Mouse (Mus musculus) lung, postnatal 36 days (tissue): ENCODE data around the gene Rhbdf2.

Source experiments
- DNase-seq: peaks from one replicate; pipeline ENCODE4 v3.0.0; 2022; ENCODE audit warnings: mixed read lengths

The Rhbdf2 gene

DNA sequence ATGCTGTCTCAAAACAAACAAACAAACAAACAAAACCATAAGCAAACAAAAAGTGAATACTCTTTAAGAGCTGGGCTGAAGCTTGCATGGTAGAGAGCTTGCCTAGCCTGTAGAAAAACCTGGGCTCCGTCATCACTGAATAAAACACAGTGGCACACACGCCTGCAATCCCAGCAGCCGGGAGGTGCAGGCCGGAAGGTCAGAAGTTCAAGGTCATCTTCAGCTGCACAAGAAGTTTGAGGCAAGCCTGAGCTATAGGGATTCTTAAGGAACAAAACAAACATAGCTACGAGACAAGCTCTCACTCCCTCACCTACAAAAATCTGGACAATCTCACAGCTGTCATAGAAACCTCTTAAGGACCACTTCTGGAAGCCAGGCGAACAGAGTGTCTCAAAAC, 41.1 kb downstream of the Rhbdf2 start:
- DNase-seq = no peak

DNA sequence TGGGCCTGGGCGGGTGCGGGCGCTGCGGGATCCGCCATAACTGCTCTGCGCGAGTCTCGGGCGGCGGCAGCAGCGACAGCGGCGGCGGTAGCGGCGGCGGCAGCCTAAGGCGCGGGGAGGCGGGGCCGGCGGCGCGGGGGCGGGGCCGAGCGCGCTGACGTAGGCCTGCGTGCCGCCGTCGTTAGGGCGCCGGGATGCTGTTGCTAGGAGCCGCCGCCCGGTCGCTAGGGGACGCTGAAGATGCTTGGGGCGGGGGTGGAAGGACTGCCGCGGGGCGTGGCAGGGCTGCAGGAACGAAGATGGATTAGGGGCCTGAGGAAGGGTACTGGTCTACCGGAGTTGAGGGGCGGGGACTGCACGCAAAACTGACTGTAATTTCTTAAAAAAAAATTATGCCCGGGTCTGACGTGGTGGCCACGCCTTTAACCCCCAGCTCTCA, 45.4 kb downstream of the Rhbdf2 start, which contains the start of gene Ube2o:
Gene Ube2o (minus strand): TSS at position 72 of the 439 bp plus-strand sequence.
- DNase-seq = peak; percentile 89

DNA sequence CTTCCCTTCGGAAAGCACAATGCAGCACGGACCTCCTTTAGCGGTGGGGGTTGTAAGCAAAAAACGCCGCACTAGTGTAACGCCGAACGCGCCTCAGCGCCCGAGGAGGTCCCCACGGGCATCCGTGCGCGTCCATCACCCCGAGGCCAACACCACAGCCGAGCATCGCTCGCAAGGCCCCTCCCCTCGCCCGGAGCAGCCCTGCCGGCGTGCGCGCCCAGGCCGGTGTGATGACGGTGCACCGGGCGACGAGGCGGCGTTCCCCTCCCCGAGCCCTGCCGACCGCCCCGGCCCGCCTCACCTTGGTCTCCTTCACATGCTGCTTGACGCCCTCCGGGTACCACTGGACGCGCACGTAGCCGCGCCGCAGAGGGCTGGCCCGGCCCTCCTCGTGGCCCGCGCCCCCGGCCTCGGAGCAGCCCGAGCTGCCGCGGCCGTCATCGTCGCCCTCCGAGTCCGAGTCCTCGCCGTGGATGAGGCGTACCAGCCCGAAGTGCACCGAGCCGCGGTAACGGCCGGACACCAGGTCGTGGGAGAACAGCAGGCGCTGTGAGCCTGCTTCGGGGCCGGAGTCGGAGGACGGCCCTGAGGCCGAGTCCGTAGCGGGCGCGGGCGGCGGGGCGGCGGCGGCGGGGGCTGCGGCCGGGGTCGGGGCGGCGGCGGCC, 46.0 kb downstream of the Rhbdf2 start:
- peak; percentile 35 for DNase-seq

GRCm38 (mm10) chr11:116580031-116580652, 46.7 kb downstream of the Rhbdf2 start:
- DNase-seq = no peak

DNA sequence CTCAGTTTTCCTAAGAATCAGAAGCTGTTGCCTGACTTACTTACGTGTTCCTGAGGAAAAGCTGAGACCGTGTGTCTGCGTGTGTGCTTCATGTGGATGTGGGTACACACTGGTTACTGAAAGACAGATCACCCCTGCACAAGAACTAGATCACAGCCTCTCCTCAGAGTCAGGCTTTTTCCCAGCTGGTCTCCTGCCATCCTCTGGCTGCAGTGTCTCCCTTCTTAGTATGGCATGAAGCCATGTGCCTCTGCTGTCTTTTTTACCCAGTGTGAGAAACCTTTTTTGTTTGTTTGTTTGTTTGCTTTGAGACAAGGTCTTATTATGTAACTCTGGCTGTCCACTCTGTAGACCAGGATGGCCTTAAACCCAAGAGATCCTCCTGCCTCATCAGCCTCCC, 47.5 kb downstream of the Rhbdf2 start:
- no peak for DNase-seq

DNA sequence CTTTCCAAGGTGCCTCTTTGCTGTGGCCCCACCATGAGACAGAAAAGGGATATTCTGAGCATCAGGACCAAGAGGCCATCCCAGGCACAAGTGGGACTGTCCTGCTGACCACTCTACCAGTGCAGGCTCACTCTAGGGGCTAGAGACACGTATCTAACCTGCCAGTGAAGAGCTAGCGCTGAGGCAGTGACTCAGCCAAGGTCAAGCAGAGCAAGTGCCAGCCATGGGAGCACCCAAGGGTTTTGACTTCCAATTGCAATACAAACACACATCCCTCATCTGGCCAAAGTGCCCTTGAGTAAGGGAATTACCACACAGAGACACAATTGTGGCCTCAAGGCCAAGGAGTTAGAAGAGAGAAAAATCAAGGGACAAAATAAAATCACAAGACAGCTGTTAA, 51.4 kb downstream of the Rhbdf2 start:
- DNase-seq = peak; percentile 21

GRCm38 (mm10) chr11:116574982-116575381, 51.8 kb downstream of the Rhbdf2 start:
- no peak for DNase-seq

GRCm38 (mm10) chr11:116574486-116574885, 52.3 kb downstream of the Rhbdf2 start:
- no peak for DNase-seq

GRCm38 (mm10) chr11:116572756-116573543, 53.9 kb downstream of the Rhbdf2 start:
- no peak for DNase-seq

DNA sequence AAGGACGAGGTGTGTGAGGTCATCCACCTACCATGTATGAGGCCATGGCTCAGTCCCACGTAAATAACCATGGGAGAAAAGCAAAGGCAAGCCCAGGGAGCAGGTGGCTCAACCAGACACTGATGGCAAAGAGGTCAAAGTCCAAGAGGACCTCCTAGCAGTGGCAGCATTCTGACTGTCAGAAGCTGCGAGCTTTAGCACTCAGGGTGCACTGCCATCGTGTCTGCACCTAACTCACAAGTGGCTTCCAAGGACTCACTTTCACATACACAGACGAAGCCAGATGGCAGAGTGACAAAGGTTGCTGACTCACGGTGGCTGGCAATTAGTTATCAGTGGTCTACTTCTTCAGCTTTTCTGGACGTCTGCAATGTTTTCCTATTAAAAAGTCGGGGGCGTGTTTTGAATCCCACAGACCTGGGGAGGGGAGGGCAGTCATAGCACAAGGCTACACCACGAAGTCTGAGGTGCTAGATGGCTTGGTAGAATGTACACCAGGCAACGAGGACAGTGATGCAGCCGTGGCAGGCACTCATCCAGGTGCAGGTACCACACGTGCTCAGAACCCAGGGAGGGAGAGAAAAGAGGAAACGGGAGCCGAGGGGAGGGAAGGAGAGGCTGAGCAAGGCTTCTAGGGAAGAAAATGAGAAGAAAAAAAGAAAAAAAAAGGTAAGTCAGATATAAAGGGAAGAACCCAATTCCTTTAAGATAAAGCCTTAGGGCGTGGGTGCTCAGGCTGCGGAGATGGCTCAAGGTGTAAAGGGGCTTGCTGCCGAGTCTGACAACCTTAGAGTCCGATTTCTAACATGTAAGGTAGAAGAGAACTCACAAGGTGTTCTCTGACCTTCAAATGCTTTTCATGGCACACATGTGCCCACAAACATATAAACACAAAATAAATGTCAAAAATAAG, 54.8 kb downstream of the Rhbdf2 start:
- peak; percentile 63 for DNase-seq

- DNase-seq = no peak
Observed at GRCm38 (mm10) chr11:116570821-116571220, 56.0 kb downstream of the Rhbdf2 start.

- no peak for DNase-seq
Observed at GRCm38 (mm10) chr11:116567531-116567930, 59.3 kb downstream of the Rhbdf2 start.

GRCm38 (mm10) chr11:116565283-116566041, 61.4 kb downstream of the Rhbdf2 start:
- no peak for DNase-seq

- DNase-seq = no peak
Observed at GRCm38 (mm10) chr11:116556308-116556707, 70.5 kb downstream of the Rhbdf2 start.

DNA sequence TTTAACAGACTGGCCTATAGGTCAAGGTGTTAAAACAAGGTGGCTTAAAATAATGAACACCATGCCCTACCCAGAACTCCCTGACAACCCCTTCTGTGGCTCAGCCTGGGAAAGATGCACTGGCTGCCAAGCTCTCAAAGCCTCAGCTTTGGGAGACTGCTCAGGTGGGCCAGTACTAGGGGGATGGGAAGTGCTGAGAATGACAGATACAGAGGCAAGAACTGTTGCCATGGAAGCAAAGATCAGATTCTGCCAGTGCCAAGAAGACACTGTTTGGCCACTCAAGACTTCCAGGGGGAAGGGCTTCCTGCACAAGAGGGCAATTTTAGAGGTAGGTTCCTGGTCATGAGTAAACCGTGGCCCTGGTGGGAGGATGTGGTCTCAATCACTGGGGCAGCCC, 71.2 kb downstream of the Rhbdf2 start:
- DNase-seq = no peak

- DNase-seq = peak; percentile 62
Observed at GRCm38 (mm10) chr11:116554171-116554878, 72.5 kb downstream of the Rhbdf2 start.

GRCm38 (mm10) chr11:116552194-116552593, 74.6 kb downstream of the Rhbdf2 start:
- DNase-seq = no peak

DNA sequence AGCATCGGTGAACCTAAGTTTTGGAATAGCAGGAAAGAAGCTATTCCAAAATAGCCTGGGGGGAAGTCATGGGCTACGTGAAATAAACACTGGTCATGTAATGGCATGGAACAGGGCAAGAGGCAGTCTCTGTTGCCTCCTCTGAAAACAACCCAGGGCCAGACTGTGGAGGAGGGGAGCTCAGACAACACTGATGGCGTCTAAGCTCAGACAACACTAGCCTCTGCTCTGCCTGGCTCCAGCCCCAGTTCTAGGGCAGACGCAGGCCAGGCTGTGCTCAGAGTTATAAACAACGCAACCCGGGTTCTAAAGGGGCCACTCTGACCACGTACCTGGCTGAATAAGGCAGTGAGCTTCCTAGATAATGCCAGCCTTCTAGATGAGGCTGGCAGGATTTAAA, 76.1 kb downstream of the Rhbdf2 start:
- DNase-seq = peak; percentile 38

DNA sequence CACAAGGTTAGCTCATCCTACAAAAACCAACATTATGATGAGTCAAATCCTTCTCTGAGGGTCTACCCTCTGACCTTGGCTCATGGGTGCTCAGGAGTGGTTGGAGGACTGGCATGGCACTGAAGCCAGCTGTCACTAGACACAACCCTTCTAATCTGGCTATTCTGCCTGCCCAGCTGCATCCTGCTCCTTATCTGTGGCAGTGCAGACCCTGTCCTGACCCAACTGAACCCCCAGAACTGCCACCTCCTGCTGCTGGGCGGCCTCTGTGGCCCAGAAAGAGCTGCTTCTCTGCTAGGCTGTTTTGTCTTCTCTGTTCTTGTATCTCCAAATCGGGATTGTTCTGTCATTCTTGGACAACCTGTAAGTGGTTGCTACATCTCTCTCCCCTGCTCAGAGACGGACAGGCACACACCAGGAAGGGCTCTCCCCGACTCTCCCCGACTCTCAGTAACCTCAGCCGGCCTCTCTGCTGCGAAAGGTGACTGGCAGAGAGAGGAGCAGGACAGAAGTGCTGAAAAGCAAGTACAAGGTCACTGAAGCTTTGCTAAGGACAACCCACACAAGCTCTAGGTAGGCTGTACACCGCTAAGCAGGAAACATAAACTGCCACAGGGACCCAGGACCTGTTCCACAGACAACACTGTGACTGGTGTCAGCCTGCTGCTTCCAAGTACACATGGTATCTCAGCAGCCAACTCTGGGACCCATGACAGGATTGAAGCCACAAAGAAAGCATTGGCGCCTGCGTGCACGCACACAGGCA, 77.4 kb downstream of the Rhbdf2 start:
- no peak for DNase-seq

- DNase-seq = no peak
Observed at GRCm38 (mm10) chr11:116548780-116549179, 78.0 kb downstream of the Rhbdf2 start.
